Mouse (Mus musculus) brain, embryonic 14.5 days (tissue): ENCODE measurements around the gene Pdzd2.

ENCODE experiments used
- CTCF ChIP-seq: fragments of 200-500 bp; IDR thresholded peaks from 2 replicates; pipeline ENCODE4 v1.5.1; 2012; ENCODE audit warnings: inconsistent platforms, mild to moderate bottlenecking, moderate library complexity, borderline replicate concordance; ENCODE audit not compliant: insufficient read depth, insufficient read length; ENCODE audit errors: extremely low read depth
- POLR2A ChIP-seq: fragments of 200-500 bp; IDR thresholded peaks from 2 replicates; pipeline ENCODE4 v1.6.1; 2012; ENCODE audit warnings: mild to moderate bottlenecking, inconsistent platforms, borderline replicate concordance; ENCODE audit not compliant: poor library complexity, insufficient read depth, insufficient read length, severe bottlenecking; ENCODE audit errors: extremely low read depth

- no peak for TF ChIP-seq POLR2A
- no peak for TF ChIP-seq CTCF
These were observed 248.8 kb downstream of the Pdzd2 start for GRCm38 (mm10) chr15:12490969-12491368.
